Mouse (Mus musculus): ENCODE data around the gene Fignl1. TPM values are rescaled to one million over a fixed set of nuclear protein-coding genes. Genes with fewer than 3 reads are reported as not detected.
A peak's percentile ranks its signal among the peaks of the same experiment; 100 is the strongest.

Gene Fignl1
- polyA plus RNA-seq, 1 experiment from 2014 or later = 51.5 TPM

- H3K27ac ChIP-seq = no peak overlapping the region
- no peaks in the 10 kb centered on the region for H3K9me3 ChIP-seq (replicated peaks)
- H3K4me2 ChIP-seq = no peak overlapping the region
- no peak overlapping the region for H3K4me3 ChIP-seq
- no peak for ATAC-seq
- peaks cover 50% of the 10 kb centered on the region for H3K36me3 ChIP-seq (ENCODE audit: poor library complexity, severe bottlenecking)
- 94% methylated on average over 9 of the region's 9 CpGs for WGBS
- H3K9ac ChIP-seq = no peak overlapping the region
- H3K27me3 ChIP-seq = no peaks in the 10 kb centered on the region
- no peaks in the 10 kb centered on the region for H3K4me1 ChIP-seq
These were observed 7.7 kb downstream of the Fignl1 start for GRCm38 (mm10) chr11:11801067-11801466.

GRCm38 (mm10) chr11:11800304-11800703 lies 8.5 kb downstream of the Fignl1 start:
- Histone ChIP-seq H3K4me2 (no peak overlapping the region), H3K27me3 (no peaks in the 10 kb centered on the region), H3K9me3 (replicated peaks) (no peaks in the 10 kb centered on the region), H3K4me3 (no peak overlapping the region), H3K9ac (no peak overlapping the region), H3K4me1 (no peaks in the 10 kb centered on the region), H3K27ac (no peak overlapping the region), H3K36me3 (ENCODE audit: poor library complexity, severe bottlenecking) (peaks cover 47% of the 10 kb centered on the region)
- 96% methylated on average over 3 of the region's 3 CpGs for WGBS
- no peak for ATAC-seq

- Histone ChIP-seq H3K36me3 (ENCODE audit: poor library complexity, severe bottlenecking) (peaks cover 40% of the 10 kb centered on the region), H3K9me3 (replicated peaks) (no peaks in the 10 kb centered on the region), H3K27ac (no peak overlapping the region), H3K9ac (no peak overlapping the region), H3K4me3 (no peak overlapping the region), H3K27me3 (no peaks in the 10 kb centered on the region), H3K4me2 (no peak overlapping the region), H3K4me1 (no peaks in the 10 kb centered on the region)
- no peak for ATAC-seq
- 92% methylated on average over 1 of the region's 1 CpGs for WGBS
These were observed 10.1 kb downstream of the Fignl1 start for GRCm38 (mm10) chr11:11798690-11799089.

GRCm38 (mm10) chr11:11794626-11795025 lies 14.1 kb downstream of the Fignl1 start:
- Histone ChIP-seq H3K27ac (no peak overlapping the region), H3K9me3 (replicated peaks) (no peaks in the 10 kb centered on the region), H3K4me2 (no peak overlapping the region), H3K4me3 (no peak overlapping the region), H3K4me1 (no peaks in the 10 kb centered on the region), H3K27me3 (no peaks in the 10 kb centered on the region), H3K9ac (no peak overlapping the region), H3K36me3 (ENCODE audit: poor library complexity, severe bottlenecking) (peaks cover 10% of the 10 kb centered on the region)
- ATAC-seq = no peak
- WGBS = 91% methylated on average over 1 of the region's 1 CpGs

- Histone ChIP-seq H3K4me3 (no peak overlapping the region), H3K9me3 (replicated peaks) (no peaks in the 10 kb centered on the region), H3K4me2 (peak overlapping the region; percentile 32; the same call in 1 of the 2 replicates), H3K9ac (no peak overlapping the region), H3K4me1 (no peaks in the 10 kb centered on the region), H3K36me3 (ENCODE audit: poor library complexity, severe bottlenecking) (no peaks in the 10 kb centered on the region), H3K27me3 (no peaks in the 10 kb centered on the region), H3K27ac (no peak overlapping the region)
- under 1% methylated on average over 8 of the region's 8 CpGs for WGBS
- peak; percentile 94 for ATAC-seq
These were observed 20.2 kb downstream of the Fignl1 start for GRCm38 (mm10) chr11:11788521-11788974.

GRCm38 (mm10) chr11:11785457-11785856 lies 23.3 kb downstream of the Fignl1 start:
- no peaks in the 10 kb centered on the region for H3K27me3 ChIP-seq
- ATAC-seq = no peak
- 72% methylated on average over 6 of the region's 6 CpGs for whole genome bisulfite sequencing
- no peaks in the 10 kb centered on the region for H3K36me3 ChIP-seq (ENCODE audit: poor library complexity, severe bottlenecking)
- H3K9me3 ChIP-seq (replicated peaks) = no peaks in the 10 kb centered on the region
- H3K9ac ChIP-seq = no peak overlapping the region
- no peaks in the 10 kb centered on the region for H3K4me1 ChIP-seq
- no peak overlapping the region for H3K4me3 ChIP-seq
- no peak overlapping the region for H3K27ac ChIP-seq
- no peak overlapping the region for H3K4me2 ChIP-seq

- Histone ChIP-seq H3K9ac (no peak overlapping the region), H3K4me3 (no peak overlapping the region), H3K4me1 (no peaks in the 10 kb centered on the region), H3K9me3 (replicated peaks) (no peaks in the 10 kb centered on the region), H3K27ac (no peak overlapping the region), H3K4me2 (no peak overlapping the region), H3K36me3 (ENCODE audit: poor library complexity, severe bottlenecking) (no peaks in the 10 kb centered on the region), H3K27me3 (no peaks in the 10 kb centered on the region)
- WGBS = 87% methylated on average over 8 of the region's 8 CpGs
- no peak for ATAC-seq
These were observed 27.0 kb downstream of the Fignl1 start for GRCm38 (mm10) chr11:11781728-11782127.

GRCm38 (mm10) chr11:11778345-11778744 lies 30.4 kb downstream of the Fignl1 start:
- Histone ChIP-seq H3K4me2 (no peak overlapping the region), H3K27ac (no peak overlapping the region), H3K4me3 (no peak overlapping the region), H3K36me3 (ENCODE audit: poor library complexity, severe bottlenecking) (no peaks in the 10 kb centered on the region), H3K4me1 (no peaks in the 10 kb centered on the region), H3K27me3 (no peaks in the 10 kb centered on the region), H3K9ac (no peak overlapping the region), H3K9me3 (replicated peaks) (no peaks in the 10 kb centered on the region)
- ATAC-seq = no peak
- 91% methylated on average over 6 of the region's 6 CpGs for WGBS

GRCm38 (mm10) chr11:11777796-11778195 lies 31.0 kb downstream of the Fignl1 start:
- Histone ChIP-seq H3K4me1 (no peaks in the 10 kb centered on the region), H3K4me2 (no peak overlapping the region), H3K4me3 (no peak overlapping the region), H3K36me3 (ENCODE audit: poor library complexity, severe bottlenecking) (no peaks in the 10 kb centered on the region), H3K27me3 (no peaks in the 10 kb centered on the region), H3K27ac (no peak overlapping the region), H3K9me3 (replicated peaks) (no peaks in the 10 kb centered on the region), H3K9ac (no peak overlapping the region)
- no peak for ATAC-seq
- 87% methylated on average over 2 of the region's 2 CpGs for WGBS

GRCm38 (mm10) chr11:11777246-11777645 lies 31.5 kb downstream of the Fignl1 start:
- no peak overlapping the region for H3K27ac ChIP-seq
- no peak overlapping the region for H3K4me2 ChIP-seq
- H3K9me3 ChIP-seq (replicated peaks) = no peaks in the 10 kb centered on the region
- H3K9ac ChIP-seq = no peak overlapping the region
- H3K4me1 ChIP-seq = no peaks in the 10 kb centered on the region
- H3K4me3 ChIP-seq = no peak overlapping the region
- no peaks in the 10 kb centered on the region for H3K36me3 ChIP-seq (ENCODE audit: poor library complexity, severe bottlenecking)
- ATAC-seq = no peak
- WGBS = 94% methylated on average over 3 of the region's 3 CpGs
- no peaks in the 10 kb centered on the region for H3K27me3 ChIP-seq

- no peaks in the 10 kb centered on the region for H3K36me3 ChIP-seq (ENCODE audit: poor library complexity, severe bottlenecking)
- H3K27ac ChIP-seq = no peak overlapping the region
- ATAC-seq = no peak
- H3K27me3 ChIP-seq = no peaks in the 10 kb centered on the region
- no peaks in the 10 kb centered on the region for H3K9me3 ChIP-seq (replicated peaks)
- no peak overlapping the region for H3K9ac ChIP-seq
- no peak overlapping the region for H3K4me3 ChIP-seq
- H3K4me2 ChIP-seq = no peak overlapping the region
- H3K4me1 ChIP-seq = no peaks in the 10 kb centered on the region
- 86% methylated on average over 7 of the region's 7 CpGs for WGBS
These were observed 32.0 kb downstream of the Fignl1 start for GRCm38 (mm10) chr11:11776822-11777174.

- ATAC-seq = no peak
- Histone ChIP-seq H3K27me3 (no peaks in the 10 kb centered on the region), H3K9me3 (replicated peaks) (no peaks in the 10 kb centered on the region), H3K27ac (no peak overlapping the region), H3K36me3 (ENCODE audit: poor library complexity, severe bottlenecking) (no peaks in the 10 kb centered on the region), H3K4me2 (no peak overlapping the region), H3K4me1 (no peaks in the 10 kb centered on the region), H3K9ac (no peak overlapping the region), H3K4me3 (no peak overlapping the region)
- WGBS = 82% methylated on average over 4 of the region's 4 CpGs
These were observed 32.5 kb downstream of the Fignl1 start for GRCm38 (mm10) chr11:11776071-11776821.

- Histone ChIP-seq H3K36me3 (ENCODE audit: poor library complexity, severe bottlenecking) (no peaks in the 10 kb centered on the region), H3K4me1 (no peaks in the 10 kb centered on the region), H3K27me3 (no peaks in the 10 kb centered on the region), H3K4me2 (no peak overlapping the region), H3K4me3 (no peak overlapping the region), H3K9ac (no peak overlapping the region), H3K9me3 (replicated peaks) (no peaks in the 10 kb centered on the region), H3K27ac (no peak overlapping the region)
- no peak for ATAC-seq
- 93% methylated on average over 5 of the region's 5 CpGs for WGBS
These were observed 33.9 kb downstream of the Fignl1 start for GRCm38 (mm10) chr11:11774893-11775292.

All from forebrain, embryonic 13.5 days (tissue).